ENCODE assay signal across 17 mouse cellular contexts in genomic region chr16:11510416-11510815, GRCm38 (mm10).
"Had no signal": no experiment of that assay in that cellular context is flagged by ENCODE, and none has a peak within 500 bp of the region (broad histone marks: within the 10 kb centered on the region; RNA-seq: fewer than 3 reads in every experiment).

No protein-coding gene starts in this region.

- H3K27me3 ChIP-seq: lung, embryonic 15.5 days; megakaryocyte, embryonic 14.5 days; midbrain, embryonic 13.5 days; midbrain, embryonic 15.5 days; neural tube, embryonic 13.5 days; stomach, embryonic 15.5 days had no signal

- ATAC-seq: liver, postnatal 0 days; lung, postnatal 0 days; midbrain, embryonic 13.5 days; midbrain, embryonic 15.5 days had no signal

- H3K27ac ChIP-seq: lung, embryonic 15.5 days; macrophage; midbrain, embryonic 13.5 days; midbrain, embryonic 15.5 days; neural tube, embryonic 13.5 days; stomach, embryonic 15.5 days; stomach, postnatal 0 days had no signal

- H3K36me3 ChIP-seq: lung, embryonic 15.5 days; midbrain, embryonic 15.5 days; neural tube, embryonic 13.5 days; stomach, embryonic 15.5 days had no signal

- H3K4me3 ChIP-seq: lung, embryonic 15.5 days; megakaryocyte, embryonic 14.5 days; midbrain, embryonic 13.5 days; midbrain, embryonic 15.5 days; neural tube, embryonic 13.5 days; stomach, embryonic 15.5 days had no signal

- DNase-seq: liver, postnatal 0 days; lung, adult 2 months; lung, postnatal 14 days; lung, postnatal 36 days; right cerebral cortex, postnatal 14 days; thymus, adult 2 months; thymus, postnatal 25 days; thymus, postnatal 4 days had no signal
